Mouse (Mus musculus) CH12.LX (cell line): Measurements from ENCODE around the gene Hap1. TPM values are rescaled to one million over a fixed set of nuclear protein-coding genes. Genes with fewer than 3 reads are reported as not detected.

ENCODE experiments used
- DNase-seq: peaks from one replicate; pipeline ENCODE4 v3.0.0-alpha.2; 2013; ENCODE audit errors: extremely low read depth
- H3K27ac ChIP-seq: 2 replicates; pipeline ENCODE4 v1.5.1; 2012; ENCODE audit warnings: low read depth, mild to moderate bottlenecking, control low read depth, moderate library complexity; ENCODE audit not compliant: insufficient read depth
- H3K27me3 ChIP-seq: replicated peaks from 2 replicates; pipeline ENCODE3; 2012; ENCODE audit warnings: inconsistent platforms
- H3K36me3 ChIP-seq, 2 experiments: replicated peaks in 1 of 2; 2 replicates each; pipeline versions ENCODE3 to v1.6.1; 2012; ENCODE audit warnings: inconsistent platforms in 1 of 2, low read length in 1 of 2, mild to moderate bottlenecking in 1 of 2, mixed read lengths in 1 of 2, moderate library complexity in 1 of 2; ENCODE audit not compliant: control insufficient read depth in 1 of 2, insufficient read depth in 1 of 2
- H3K4me1 ChIP-seq, 2 experiments: 2 replicates each; pipeline ENCODE4 v1.6.1; 2012; ENCODE audit warnings: inconsistent platforms in 1 of 2, moderate library complexity in 1 of 2; ENCODE audit not compliant: insufficient read depth in 2 of 2, control insufficient read depth in 1 of 2
- H3K4me2 ChIP-seq: 2 replicates; pipeline ENCODE4 v1.6.1; 2012; ENCODE audit warnings: low read depth, mild to moderate bottlenecking, control low read depth; ENCODE audit not compliant: poor library complexity, insufficient read depth, severe bottlenecking
- H3K4me3 ChIP-seq, 3 experiments: fragments of 150-350 bp in 1 of 3; sonication (generic) in 1 of 3; replicated peaks in 1 of 3; 2 replicates each; pipeline versions ENCODE3 to v1.5.1; 2011 to 2012; ENCODE audit warnings: low read depth in 2 of 3, low read length in 2 of 3, mild to moderate bottlenecking in 2 of 3, moderate library complexity in 2 of 3, control low read depth in 1 of 3, improper control_type of control experiment in 1 of 3, inconsistent platforms in 1 of 3, mixed read lengths in 1 of 3; ENCODE audit not compliant: poor library complexity in 1 of 3
- H3K79me2 ChIP-seq: replicated peaks from 2 replicates; pipeline ENCODE4 v1.6.1; 2012; ENCODE audit warnings: mild to moderate bottlenecking, moderate library complexity; ENCODE audit not compliant: control insufficient read depth, poor library complexity, insufficient read depth, severe bottlenecking; ENCODE audit errors: extremely low read depth
- H3K9ac ChIP-seq: 2 replicates; pipeline ENCODE4 v1.6.1; 2012; ENCODE audit warnings: low read depth, mild to moderate bottlenecking, control low read depth, moderate library complexity; ENCODE audit not compliant: insufficient read depth
- H3K9me3 ChIP-seq: replicated peaks from 2 replicates; pipeline ENCODE3; 2012; ENCODE audit warnings: low read length, inconsistent platforms, mixed read lengths
- BHLHE40 ChIP-seq: IDR thresholded peaks from 2 replicates; pipeline ENCODE4 v1.6.1; 2011; ENCODE audit warnings: mild to moderate bottlenecking, low read depth, low read length, improper control_type of control experiment
- CHD1 ChIP-seq: IDR thresholded peaks from 2 replicates; pipeline ENCODE4 v1.6.1; 2012; ENCODE audit warnings: low read depth, low read length, improper control_type of control experiment, inconsistent platforms
- CTCF ChIP-seq, 2 experiments: IDR thresholded peaks in 1 of 2; conservative IDR thresholded peaks in 1 of 2; 2 replicates each; pipeline ENCODE4 v1.5.1; 2011 to 2012; ENCODE audit warnings: low read depth in 2 of 2, low read length in 2 of 2, improper control_type of control experiment in 1 of 2, inconsistent platforms in 1 of 2, mild to moderate bottlenecking in 1 of 2, moderate library complexity in 1 of 2
- E2F4 ChIP-seq: IDR thresholded peaks from 2 replicates; pipeline ENCODE4 v1.6.1; 2011; ENCODE audit warnings: low read depth, low read length, improper control_type of control experiment; ENCODE audit not compliant: insufficient replicate concordance
- JUN ChIP-seq: IDR thresholded peaks from 2 replicates; pipeline ENCODE4 v1.6.1; 2011; ENCODE audit warnings: low read depth, mild to moderate bottlenecking, low read length, improper control_type of control experiment, moderate library complexity; ENCODE audit not compliant: insufficient read depth
- MAX ChIP-seq: IDR thresholded peaks from 2 replicates; pipeline ENCODE4 v1.6.1; 2011; ENCODE audit warnings: low read length, improper control_type of control experiment
- MXI1 ChIP-seq: IDR thresholded peaks from 2 replicates; pipeline ENCODE4 v1.6.1; 2011; ENCODE audit warnings: mild to moderate bottlenecking, low read depth, low read length, improper control_type of control experiment
- MYC ChIP-seq: IDR thresholded peaks from 2 replicates; pipeline ENCODE4 v1.6.1; 2011; ENCODE audit warnings: low read depth, mild to moderate bottlenecking, improper control_type of control experiment, low read length
- NELFE ChIP-seq: IDR thresholded peaks from 2 replicates; pipeline ENCODE4 v1.6.1; 2011; ENCODE audit warnings: low read depth, low read length, improper control_type of control experiment
- NRF1 ChIP-seq: IDR thresholded peaks from 2 replicates; pipeline ENCODE4 v1.6.1; 2014; ENCODE audit warnings: low read depth, mild to moderate bottlenecking, inconsistent platforms, low read length, improper control_type of control experiment, moderate library complexity
- PAX5 ChIP-seq: IDR thresholded peaks from 2 replicates; pipeline ENCODE4 v1.6.1; 2012; ENCODE audit warnings: low read length, inconsistent platforms, mixed read lengths
- POLR2A ChIP-seq: IDR thresholded peaks from 2 replicates; pipeline ENCODE4 v1.6.1; 2011; ENCODE audit warnings: low read depth, mild to moderate bottlenecking, improper control_type of control experiment, low read length
- POLR2AphosphoS2 ChIP-seq: IDR thresholded peaks from 2 replicates; pipeline ENCODE4 v1.6.1; 2011; ENCODE audit warnings: low read depth, low read length, improper control_type of control experiment
- RAD21 ChIP-seq: IDR thresholded peaks from 2 replicates; pipeline ENCODE4 v1.6.1; 2011; ENCODE audit warnings: low read depth, mild to moderate bottlenecking, low read length, improper control_type of control experiment, moderate library complexity
- SIN3A ChIP-seq: IDR thresholded peaks from 2 replicates; pipeline ENCODE4 v1.6.1; 2012; ENCODE audit warnings: low read length, improper control_type of control experiment, inconsistent platforms
- SMC3 ChIP-seq: IDR thresholded peaks from 2 replicates; pipeline ENCODE4 v1.6.1; 2011; ENCODE audit warnings: low read depth, low read length, improper control_type of control experiment
- TCF12 ChIP-seq: IDR thresholded peaks from 2 replicates; pipeline ENCODE4 v1.6.1; 2014; ENCODE audit warnings: low read depth, mild to moderate bottlenecking, inconsistent platforms, low read length, improper control_type of control experiment
- ZC3H11A ChIP-seq: IDR thresholded peaks from 2 replicates; pipeline ENCODE4 v1.6.1; 2012; ENCODE audit warnings: low read depth, mild to moderate bottlenecking, inconsistent platforms, low read length, improper control_type of control experiment
- ZKSCAN1 ChIP-seq: IDR thresholded peaks from 2 replicates; pipeline ENCODE4 v1.6.1; 2012; ENCODE audit warnings: low read depth, inconsistent platforms, low read length, improper control_type of control experiment, borderline replicate concordance
- ZNF384 ChIP-seq: IDR thresholded peaks from 2 replicates; pipeline ENCODE4 v1.6.1; 2012; ENCODE audit warnings: low read depth, low read length, improper control_type of control experiment, inconsistent platforms
- dilution Hi-C: fragments of 300-500 bp; cut with MboI; formaldehyde crosslinking; loops from 2 replicates; pipeline ENCODE4 v1.14.3; 2020; ENCODE audit warnings: low sequenced_read_pairs; ENCODE audit not compliant: extremely low pct_unique_long_range_greater_than_20kb, extremely low pct_ligation_motif_present
- in situ Hi-C: fragments of 300-500 bp; cut with MboI; formaldehyde crosslinking; loops from 3 replicates; pipeline ENCODE4 v1.14.3; 2019; ENCODE audit warnings: low sequenced_read_pairs, low pct_ligation_motif_present, low pct_unique_long_range_greater_than_20kb, mixed read lengths
- polyA plus RNA-seq: library from polyadenylated mRNA; unstranded; fragments of >175 nt; gene quantifications from 2 replicates; pipeline ENCODE4 v1.2.1, GENCODE M21; 2012; ENCODE audit warnings: low read depth; ENCODE audit not compliant: insufficient read length
- total RNA-seq, 2 experiments: library from RNA; depleted of rRNA; stranded (reverse); fragments of 300-350 nt in 1 of 2; fragments of >200 nt in 1 of 2; gene quantifications; 2 replicates each; pipeline ENCODE4 v1.2.3; 2012 to 2014

The Hap1 gene
- total and polyA plus RNA-seq, 3 experiments = 0.34 TPM; not detected in 2

GRCm38 (mm10) chr11:100301292-100301691, 54.6 kb downstream of the Hap1 start:
- in situ Hi-C loops (no loop called here), dilution Hi-C loops (no loop called here)
- Histone ChIP-seq H3K27ac (no peak overlapping the region), H3K79me2 (no peaks in the 10 kb centered on the region), H3K9ac (no peak overlapping the region), H3K36me3 (no peaks in the 10 kb centered on the region), H3K4me2 (no peak overlapping the region), H3K4me3 (no peak overlapping the region), H3K9me3 (peaks cover 3% of the 10 kb centered on the region), H3K4me1 (0 out of 4 replicates have a peak, but pooled peaks cover 2 to 5% of the 10 kb centered on the region in 2 experiments), H3K27me3 (peaks cover 65% of the 10 kb centered on the region)
- no peak for TF ChIP-seq JUN
- TF ChIP-seq RAD21 = no peak
- no peak for TF ChIP-seq POLR2A
- TF ChIP-seq ZKSCAN1 = no peak
- TF ChIP-seq CTCF (conservative IDR thresholded peaks at IDR 0.05 in 1 of 2, IDR thresholded peaks at IDR 0.05 in 1 of 2; ENCODE audit: low read depth in 2 of 2, low read length in 2 of 2) = no peak
- no peak for DNase-seq

DNA sequence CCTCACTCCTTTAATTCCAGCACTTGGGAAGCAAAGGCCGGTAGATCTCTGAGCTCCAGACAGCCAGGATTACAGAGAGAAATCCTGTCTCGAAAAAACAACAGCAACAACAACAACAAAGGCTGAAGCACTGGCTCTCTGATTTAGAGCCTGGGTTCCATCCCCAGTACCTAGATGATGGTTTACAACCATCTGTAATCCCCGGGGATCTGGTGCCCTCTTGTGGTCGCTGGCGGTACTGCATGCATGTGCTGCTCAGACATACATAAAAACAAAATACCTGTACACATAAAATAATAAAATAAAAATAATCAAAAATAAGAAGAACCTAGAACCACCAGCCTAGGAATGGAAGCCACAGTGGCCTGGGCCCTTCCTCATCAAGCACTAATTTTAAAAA, 55.6 kb downstream of the Hap1 start:
- in situ Hi-C loops (no loop called here), dilution Hi-C loops (no loop called here)
- 0 out of 4 replicates have a peak, but pooled peaks cover 1 to 2% of the 10 kb centered on the region in 2 experiments for H3K4me1 ChIP-seq
- no peak overlapping the region for H3K9ac ChIP-seq
- H3K4me2 ChIP-seq = peak overlapping the region; percentile 52; the same call in 1 of the 2 replicates
- H3K9me3 ChIP-seq = peaks cover 3% of the 10 kb centered on the region
- no peak overlapping the region for H3K27ac ChIP-seq
- H3K36me3 ChIP-seq = no peaks in the 10 kb centered on the region
- DNase-seq = peak; percentile 71
- peaks cover 67% of the 10 kb centered on the region for H3K27me3 ChIP-seq
- H3K4me3 ChIP-seq = no peak overlapping the region
- TF ChIP-seq NELFE (no peak; the same call in 1 of the 2 replicates), RAD21 (peak; percentile 47), ZNF384 (no peak), CTCF (conservative IDR thresholded peaks at IDR 0.05 in 1 of 2, IDR thresholded peaks at IDR 0.05 in 1 of 2; ENCODE audit: low read depth in 2 of 2, low read length in 2 of 2) (peak; percentile 93 to 100), MYC (peak; percentile 53; the same call in 1 of the 2 replicates), SMC3 (peak; percentile 31)
- TF ChIP-seq, all 38 proteins: peak for 4
- H3K79me2 ChIP-seq = no peaks in the 10 kb centered on the region

GRCm38 (mm10) chr11:100298274-100299036, 57.5 kb downstream of the Hap1 start:
- Histone ChIP-seq H3K36me3 (no peaks in the 10 kb centered on the region), H3K4me1 (0 out of 4 replicates have a peak, but pooled peaks cover 0 to 2% of the 10 kb centered on the region in 2 experiments), H3K4me3 (no peak overlapping the region), H3K27me3 (peaks cover 71% of the 10 kb centered on the region), H3K79me2 (no peaks in the 10 kb centered on the region), H3K27ac (no peak overlapping the region), H3K9ac (no peak overlapping the region), H3K9me3 (peaks cover 3% of the 10 kb centered on the region), H3K4me2 (no peak overlapping the region)
- TF ChIP-seq SMC3 (peak; percentile 67), CHD1 (no peak), MXI1 (no peak), SIN3A (no peak), POLR2AphosphoS2 (no peak), TCF12 (0 out of 2 replicates have a peak, but pooled peaks have one; percentile 28), RAD21 (peak; percentile 89), MAX (no peak), PAX5 (no peak), NRF1 (peak; percentile 31; the same call in 1 of the 2 replicates), BHLHE40 (0 out of 2 replicates have a peak, but pooled peaks have one; percentile 32), NELFE (peak; percentile 49; the same call in 1 of the 2 replicates), E2F4 (no peak), CTCF (conservative IDR thresholded peaks at IDR 0.05 in 1 of 2, IDR thresholded peaks at IDR 0.05 in 1 of 2; ENCODE audit: low read depth in 2 of 2, low read length in 2 of 2) (peak; percentile 76 to 96), ZC3H11A (0 out of 2 replicates have a peak, but pooled peaks have one; percentile 16)
- DNase-seq = peak; percentile 79
- dilution Hi-C loops (no loop called here), in situ Hi-C loops (loop anchor here (10.0 to 25.0 kb wide), 3 partner anchors 561 to 911 kb away; partner anchors contain the start of genes Gm14180 and Krt10)
